Comparison of ENCODE assay signal across 17 mouse cellular contexts in the genomic region with DNA sequence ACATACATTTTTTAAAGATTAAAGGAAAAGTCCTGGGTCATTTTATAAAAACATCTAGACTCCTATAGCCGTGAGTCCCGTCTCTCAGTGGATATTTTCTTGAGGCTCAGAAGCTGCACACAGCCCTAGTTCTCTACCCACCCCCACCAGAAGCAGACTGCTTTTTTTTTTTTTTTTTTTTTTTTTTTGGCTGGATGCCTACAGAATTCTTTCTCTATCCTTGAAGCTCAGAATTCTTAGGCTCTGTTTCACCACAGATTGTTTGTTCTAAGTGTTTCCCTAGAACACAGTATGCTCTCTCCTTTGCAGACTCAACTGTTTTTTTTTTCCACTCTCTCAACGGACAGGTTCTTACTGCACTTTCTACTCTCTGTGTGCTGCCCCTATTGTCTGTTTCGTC.
A peak's percentile ranks its signal among the peaks of the same experiment; 100 is the strongest.
DNase-seq lines count a peak whose midpoint lies in the region; ATAC-seq and TF ChIP-seq lines count a peak whose summit lies in the region.
"Had no signal": no experiment of that assay in that cellular context is flagged by ENCODE, and none has a peak within 500 bp of the region (broad histone marks: within the 10 kb centered on the region; RNA-seq: fewer than 3 reads in every experiment).

No protein-coding gene starts in this region.

- H3K4me2 ChIP-seq in heart, embryonic 15.5 days = no peak overlapping the region
- no peak overlapping the region for H3K4me2 ChIP-seq in lung, embryonic 15.5 days
- H3K4me2 ChIP-seq in stomach, postnatal 0 days (replicated peaks; ENCODE audit: low read depth) = no peak overlapping the region
- H3K4me2 ChIP-seq: heart, embryonic 12.5 days; hindbrain, embryonic 13.5 days; limb, embryonic 13.5 days had no signal

- intact Hi-C loops in heart, postnatal 36 days (cut with DNase I) = no loop called here

- H3K9ac ChIP-seq in heart, embryonic 15.5 days = no peak overlapping the region
- H3K9ac ChIP-seq in lung, embryonic 15.5 days = no peak overlapping the region
- H3K9ac ChIP-seq in stomach, postnatal 0 days (ENCODE audit: low read length) = no peak overlapping the region
- H3K9ac ChIP-seq: heart, embryonic 12.5 days; hindbrain, embryonic 13.5 days; limb, embryonic 13.5 days; liver, embryonic 14.5 days had no signal

- no peaks in the 10 kb centered on the region for H3K9me3 ChIP-seq in heart, embryonic 15.5 days (replicated peaks)
- no peaks in the 10 kb centered on the region for H3K9me3 ChIP-seq in lung, embryonic 15.5 days
- H3K9me3 ChIP-seq in stomach, postnatal 0 days (ENCODE audit: control insufficient read depth, low read length) = no peaks in the 10 kb centered on the region
- H3K9me3 ChIP-seq: heart, embryonic 12.5 days; hindbrain, embryonic 13.5 days; limb, embryonic 13.5 days had no signal

- H3K4me3 ChIP-seq in heart, embryonic 15.5 days = no peak overlapping the region
- no peak overlapping the region for H3K4me3 ChIP-seq in lung, embryonic 15.5 days
- no peak overlapping the region for H3K4me3 ChIP-seq in stomach, postnatal 0 days (ENCODE audit: low read depth, low read length)
- H3K4me3 ChIP-seq: heart, embryonic 12.5 days; hindbrain, embryonic 13.5 days; limb, embryonic 13.5 days; midbrain, embryonic 10.5 days had no signal

- WGBS in heart, embryonic 15.5 days = 37% methylated on average over 4 of the region's 4 CpGs
- 18% methylated on average over 4 of the region's 4 CpGs for WGBS in lung, embryonic 15.5 days
- 35% methylated on average over 4 of the region's 4 CpGs for WGBS in stomach, postnatal 0 days

- TF ChIP-seq CTCF in stomach, postnatal 0 days (IDR thresholded peaks at IDR 0.05; ENCODE audit: low read depth) = no peak

- no peak for TF ChIP-seq EP300 in stomach, postnatal 0 days (optimal IDR thresholded peaks at IDR 0.05)

- H3K36me3 ChIP-seq in heart, embryonic 15.5 days = no peaks in the 10 kb centered on the region
- no peaks in the 10 kb centered on the region for H3K36me3 ChIP-seq in lung, embryonic 15.5 days
- no peaks in the 10 kb centered on the region for H3K36me3 ChIP-seq in stomach, postnatal 0 days (ENCODE audit: control insufficient read depth, insufficient read depth, low read length)
- H3K36me3 ChIP-seq: heart, embryonic 12.5 days; hindbrain, embryonic 13.5 days; limb, embryonic 13.5 days; midbrain, embryonic 10.5 days had no signal

- H3K27me3 ChIP-seq in heart, embryonic 15.5 days = no peaks in the 10 kb centered on the region
- H3K27me3 ChIP-seq in lung, embryonic 15.5 days = no peaks in the 10 kb centered on the region
- H3K27me3 ChIP-seq in stomach, postnatal 0 days (ENCODE audit: control insufficient read depth, insufficient read depth, low read length) = no peaks in the 10 kb centered on the region
- H3K27me3 ChIP-seq: heart, embryonic 12.5 days; hindbrain, embryonic 13.5 days; limb, embryonic 13.5 days had no signal

- no peak for ATAC-seq in heart, embryonic 15.5 days (replicated peaks; ENCODE audit: insufficient number of reproducible peaks, insufficient read depth, low FRiP score, low read depth)
- ATAC-seq in lung, embryonic 15.5 days (ENCODE audit: borderline replicate concordance, extremely low read depth, low FRiP score, low TSS enrichment) = peak; percentile 67
- no peak for ATAC-seq in stomach, postnatal 0 days (ENCODE audit: low FRiP score, low TSS enrichment)
- ATAC-seq: CD4-positive, CD25-positive, alpha-beta regulatory T cell, adult 4 months; inflammation-experienced regulatory T-cells, adult 6 months had no signal

- DNase-seq in heart, postnatal 36 days = no peak
- DNase-seq in lung, adult 18-20 months = no peak
- peak; percentile 30 for DNase-seq in brain, adult 2 months (ENCODE audit: low read depth, low spot score)
- no peak for DNase-seq in stomach, postnatal 0 days (ENCODE audit: low spot score)
- DNase-seq in MN1 (ENCODE audit: low spot score) = no peak
- DNase-seq: cerebellum, adult 8-10 months; thymus, postnatal 25 days had no signal

- H3K27ac ChIP-seq in heart, embryonic 15.5 days = peak overlapping the region; percentile 40
- H3K27ac ChIP-seq in lung, embryonic 15.5 days = peak overlapping the region; percentile 58
- 0 out of 2 replicates have a peak overlapping the region, but pooled peaks have one; percentile 18 for H3K27ac ChIP-seq in stomach, postnatal 0 days (replicated peaks)
- H3K27ac ChIP-seq: hindbrain, embryonic 13.5 days; limb, embryonic 13.5 days; liver, embryonic 14.5 days; macrophage; midbrain, embryonic 10.5 days had no signal

- H3K4me1 ChIP-seq in heart, embryonic 15.5 days (replicated peaks) = peaks cover 12% of the 10 kb centered on the region
- peaks cover 12% of the 10 kb centered on the region for H3K4me1 ChIP-seq in lung, embryonic 15.5 days
- H3K4me1 ChIP-seq in stomach, postnatal 0 days (replicated peaks; ENCODE audit: control insufficient read depth, insufficient read depth) = no peaks in the 10 kb centered on the region
- H3K4me1 ChIP-seq: hindbrain, embryonic 13.5 days; limb, embryonic 13.5 days; midbrain, embryonic 10.5 days had no signal
